8 mouse cellular contexts compared by ENCODE assay signal in genomic region chr1:160194529-160195336, GRCm38 (mm10). TPM values are rescaled to one million over a fixed set of nuclear protein-coding genes. Genes with fewer than 3 reads are reported as not detected.
DNase-seq lines count a peak whose midpoint lies in the region; ATAC-seq and TF ChIP-seq lines count a peak whose summit lies in the region.

Gene Mrps14, plus strand, starts transcription at chr1:160195215.

- peak; percentile 67; the same call in 1 of the 2 replicates for TF ChIP-seq POLR2A in brain, embryonic 14.5 days (IDR thresholded peaks at IDR 0.05; ENCODE audit: borderline replicate concordance, extremely low read depth, insufficient read depth, insufficient read length, poor library complexity, severe bottlenecking)
- TF ChIP-seq POLR2A in liver, adult 2 months (IDR thresholded peaks at IDR 0.05; ENCODE audit: extremely low read depth, insufficient read depth, low read length): peak; percentile 81
- peak; percentile 85 for TF ChIP-seq POLR2A in myocyte (IDR thresholded peaks at IDR 0.05; ENCODE audit: insufficient read length, low read depth)

- H3K4me1 ChIP-seq in erythroblast, embryonic 14.5 days (ENCODE audit: control insufficient read depth): peaks cover 20% of the 10 kb centered on the region
- peaks cover 6% of the 10 kb centered on the region for H3K4me1 ChIP-seq in heart, embryonic 11.5 days (ENCODE audit: control insufficient read depth, insufficient read depth, low read length)
- H3K4me1 ChIP-seq in kidney, embryonic 16.5 days (ENCODE audit: insufficient read depth, low read length): peaks cover 7% of the 10 kb centered on the region
- peaks cover 2% of the 10 kb centered on the region; the same call in 1 of the 2 replicates for H3K4me1 ChIP-seq in liver, adult 2 months (ENCODE audit: control insufficient read depth, insufficient read depth, low read length)

- H3K27me3 ChIP-seq in C2C12 (ENCODE audit: control insufficient read depth, insufficient read depth, insufficient read length): no peaks in the 10 kb centered on the region
- no peaks in the 10 kb centered on the region for H3K27me3 ChIP-seq in erythroblast, embryonic 14.5 days (ENCODE audit: control insufficient read depth)
- no peaks in the 10 kb centered on the region for H3K27me3 ChIP-seq in heart, embryonic 11.5 days (ENCODE audit: control insufficient read depth, insufficient read depth, low read length)
- no peaks in the 10 kb centered on the region for H3K27me3 ChIP-seq in kidney, embryonic 16.5 days (ENCODE audit: insufficient read depth, low read length)
- H3K27me3 ChIP-seq in liver, adult 2 months (ENCODE audit: control insufficient read depth, insufficient read depth, low read length): no peaks in the 10 kb centered on the region
- H3K27me3 ChIP-seq in myocyte (ENCODE audit: control insufficient read depth, insufficient read depth, insufficient read length): no peaks in the 10 kb centered on the region
- H3K27me3 ChIP-seq in splenic B cell, adult 2 months (ENCODE audit: control insufficient read depth, insufficient read depth, low read length, poor library complexity, severe bottlenecking): no peaks in the 10 kb centered on the region

- peak within 1 kb of the TSS; percentile 97 for H3K9ac ChIP-seq in heart, embryonic 11.5 days (ENCODE audit: low read depth, low read length)
- H3K9ac ChIP-seq in kidney, embryonic 16.5 days (replicated peaks; ENCODE audit: low read length): peak within 1 kb of the TSS; percentile 89
- H3K9ac ChIP-seq in liver, adult 2 months (ENCODE audit: low read depth, low read length): peak within 1 kb of the TSS; percentile 84

- 7% methylated on average over 31 of the region's 31 CpGs for WGBS in heart, embryonic 11.5 days (ENCODE audit: insufficient replicate concordance)
- 6% methylated on average over 31 of the region's 31 CpGs for WGBS in kidney, embryonic 16.5 days
- 8% methylated on average over 31 of the region's 31 CpGs for WGBS in liver, adult 2 months

- peak; percentile 85 for TF ChIP-seq CTCF in C2C12 (IDR thresholded peaks at IDR 0.05; ENCODE audit: control insufficient read depth, insufficient read depth, insufficient read length)
- TF ChIP-seq CTCF in brain, embryonic 14.5 days (IDR thresholded peaks at IDR 0.05; ENCODE audit: borderline replicate concordance, extremely low read depth, insufficient read depth, insufficient read length): peak; percentile 82
- peak; percentile 91 for TF ChIP-seq CTCF in liver, adult 2 months (IDR thresholded peaks at IDR 0.05; ENCODE audit: low read depth, low read length)

- H3K9me3 ChIP-seq in erythroblast, embryonic 14.5 days (ENCODE audit: control insufficient read depth, low read length): no peaks in the 10 kb centered on the region
- H3K9me3 ChIP-seq in heart, embryonic 11.5 days (replicated peaks; ENCODE audit: control insufficient read depth, low read length): no peaks in the 10 kb centered on the region
- no peaks in the 10 kb centered on the region for H3K9me3 ChIP-seq in kidney, embryonic 16.5 days (ENCODE audit: low read length)

- peaks cover 29% of the 10 kb centered on the region for H3K36me3 ChIP-seq in C2C12 (ENCODE audit: control insufficient read depth, insufficient read depth)
- peaks cover 33% of the 10 kb centered on the region for H3K36me3 ChIP-seq in erythroblast, embryonic 14.5 days (ENCODE audit: control insufficient read depth)
- no peaks in the 10 kb centered on the region for H3K36me3 ChIP-seq in heart, embryonic 11.5 days (ENCODE audit: control insufficient read depth, insufficient read depth, low read length)
- peaks cover 16% of the 10 kb centered on the region for H3K36me3 ChIP-seq in kidney, embryonic 16.5 days (ENCODE audit: insufficient read depth, low read length)
- peaks cover 6% of the 10 kb centered on the region; the same call in 1 of the 2 replicates for H3K36me3 ChIP-seq in liver, adult 2 months (ENCODE audit: control insufficient read depth, insufficient read depth, low read length)
- H3K36me3 ChIP-seq in myocyte (ENCODE audit: control insufficient read depth, insufficient read depth): peaks cover 18% of the 10 kb centered on the region
- peaks cover 2% of the 10 kb centered on the region; the same call in 1 of the 2 replicates for H3K36me3 ChIP-seq in splenic B cell, adult 2 months (ENCODE audit: control insufficient read depth, insufficient read depth, low read length, poor library complexity, severe bottlenecking)

- H3K4me3 ChIP-seq in C2C12 (ENCODE audit: insufficient read depth, poor library complexity, severe bottlenecking): peak within 1 kb of the TSS; percentile 97
- H3K4me3 ChIP-seq in erythroblast, embryonic 14.5 days (replicated peaks): peak within 1 kb of the TSS; percentile 79
- peak within 1 kb of the TSS; percentile 91 for H3K4me3 ChIP-seq in heart, embryonic 11.5 days (ENCODE audit: low read depth, low read length)
- peak within 1 kb of the TSS; percentile 84 for H3K4me3 ChIP-seq in kidney, embryonic 16.5 days (ENCODE audit: low read length)
- peak within 1 kb of the TSS; percentile 74 for H3K4me3 ChIP-seq in liver, adult 2 months (ENCODE audit: insufficient read depth, low read depth, low read length)
- peak within 1 kb of the TSS; percentile 89 for H3K4me3 ChIP-seq in myocyte

- peak; percentile 100 for DNase-seq in brain, embryonic 14.5 days (ENCODE audit: low read depth)
- DNase-seq in liver, adult 2 months (ENCODE audit: extremely low read depth, low read depth, low spot score): peak; percentile 98
- peak; percentile 100 for DNase-seq in splenic B cell, adult 2 months (ENCODE audit: low read depth, low spot score)

- H3K79me2 ChIP-seq in C2C12 (ENCODE audit: control insufficient read depth, insufficient read depth): peaks cover 21% of the 10 kb centered on the region
- H3K79me2 ChIP-seq in liver, adult 2 months (ENCODE audit: control insufficient read depth, insufficient read depth, low read length): no peaks in the 10 kb centered on the region
- H3K79me2 ChIP-seq in myocyte (ENCODE audit: control insufficient read depth, insufficient read depth): peaks cover 15% of the 10 kb centered on the region

- H3K79me3 ChIP-seq in C2C12 (ENCODE audit: low read depth): peaks cover 19% of the 10 kb centered on the region

- peak within 1 kb of the TSS; percentile 93 for H3ac ChIP-seq in C2C12 (ENCODE audit: control insufficient read depth, insufficient read length, low read depth)
- peak within 1 kb of the TSS; percentile 40 for H3ac ChIP-seq in myocyte (ENCODE audit: control insufficient read depth, insufficient read length)

- peak within 1 kb of the TSS; percentile 82 for H3K27ac ChIP-seq in heart, embryonic 11.5 days (ENCODE audit: low read depth, low read length)
- peak within 1 kb of the TSS; percentile 70 for H3K27ac ChIP-seq in kidney, embryonic 16.5 days (ENCODE audit: low read length)
- peak within 1 kb of the TSS; percentile 62 for H3K27ac ChIP-seq in liver, adult 2 months (replicated peaks; ENCODE audit: insufficient read depth, low read depth, low read length)

- peak; percentile 99 for ATAC-seq in heart, embryonic 11.5 days (replicated peaks; ENCODE audit: insufficient number of reproducible peaks, low FRiP score, low TSS enrichment)
- ATAC-seq in kidney, embryonic 16.5 days (ENCODE audit: low FRiP score, low TSS enrichment): peak; percentile 100

- H3K4me2 ChIP-seq in heart, embryonic 11.5 days: peak within 1 kb of the TSS; percentile 88
- peak within 1 kb of the TSS; percentile 86 for H3K4me2 ChIP-seq in kidney, embryonic 16.5 days (replicated peaks; ENCODE audit: low read depth, low read length)
- peak within 1 kb of the TSS; percentile 85 for H3K4me2 ChIP-seq in myocyte (ENCODE audit: low read depth)

TF ChIP-seq in C2C12, 6 proteins besides CTCF, POLR2A, EP300 and RAD21:
- TF ChIP-seq CEBPB (IDR thresholded peaks at IDR 0.05; ENCODE audit: low read depth): no peak

TF ChIP-seq in myocyte, 11 proteins besides CTCF, POLR2A, EP300 and RAD21:
- TF ChIP-seq MYOD1 (IDR thresholded peaks at IDR 0.05; ENCODE audit: control insufficient read depth in 1 of 3, insufficient read length in 2 of 3, low read depth in 2 of 3) (peak in 1 of 3 experiments; percentile 13), E2F4 (IDR thresholded peaks at IDR 0.05; ENCODE audit: insufficient read depth) (no peak), SRF (IDR thresholded peaks at IDR 0.05; ENCODE audit: control insufficient read depth, insufficient read length, low read depth) (no peak), POLR2AphosphoS2 (IDR thresholded peaks at IDR 0.05; ENCODE audit: insufficient read length, low read depth) (peak; percentile 87), MYOG (IDR thresholded peaks at IDR 0.05; ENCODE audit: control insufficient read depth in 1 of 3, insufficient read depth in 1 of 3, insufficient read length in 2 of 3, low read depth in 2 of 3) (peak in 1 of 3 experiments; percentile 24)

RNA-seq across cellular contexts. Expression of gene Mrps14, which starts in this region (rescaled TPM):
- polyA plus RNA-seq in C2C12 (2012; fragmentation: generic; extraction: Trizol) (63.5 TPM), myocyte (2012; fragmentation: generic; extraction: Trizol) (72.2 TPM)
- 33.9 and 50.0 TPM in 2 replicates for polyA plus RNA-seq in brain, embryonic 14.5 days (2012; rRNA removed)
- 0.42 and 0.47 TPM in 2 replicates for polyA plus RNA-seq in erythroblast, embryonic 14.5 days (2012)
- 178 and 193 TPM in 2 replicates for polyA plus RNA-seq in heart, embryonic 11.5 days (2014; fragmentation: Nextera tagmentation; extraction: Ambion mirVana)
- 242 and 248 TPM in 2 replicates for polyA plus RNA-seq in kidney, embryonic 16.5 days (2015; fragmentation: Nextera tagmentation; extraction: Ambion mirVana)
- total RNA-seq in liver, adult 2 months (2014; rRNA removed): 26.3 and 32.9 TPM in 2 replicates
- polyA plus RNA-seq in liver, adult 2 months (2012; rRNA removed): 19.6 and 22.4 TPM in 2 replicates

Comparison
In these comparisons a context has a peak if more than half of its experiments do, and no peak if none do; other contexts are left out.
1. Peak in every context shown above with its lines: DNase-seq, ATAC-seq, H3K4me3 ChIP-seq and H3K27ac ChIP-seq.
2. RNA of gene Mrps14 (polyA plus RNA-seq): 242 to 248 TPM in kidney, embryonic 16.5 days, 178 to 193 TPM in heart, embryonic 11.5 days, 72.2 TPM in myocyte (single experiment), 63.5 TPM in C2C12 (single experiment), 33.9 to 50.0 TPM in brain, embryonic 14.5 days and 19.6 to 22.4 TPM in liver, adult 2 months; 0.42 to 0.47 TPM in erythroblast, embryonic 14.5 days; every median in the first group is over 10 times any median in the second.